Mouse (Mus musculus) embryonic facial prominence, embryonic 11.5 days (tissue): Measurements from ENCODE around the gene Raly. TPM values are rescaled to one million over a fixed set of nuclear protein-coding genes. Genes with fewer than 3 reads are reported as not detected.

Source experiments
- ATAC-seq: fragments of 200-750 bp; cut with Nextera tagmentation; replicated peaks from 2 replicates; pipeline ENCODE4 v1.8.0; 2017; ENCODE audit warnings: low read depth; ENCODE audit not compliant: insufficient number of reproducible peaks, low FRiP score, low TSS enrichment
- DNase-seq: peaks from one replicate; pipeline ENCODE4 v3.0.0-alpha.2; 2015; ENCODE audit warnings: low spot score
- H3K27ac ChIP-seq: fragments of 300-500 bp; sonication (generic); replicated peaks from 2 replicates; pipeline ENCODE4 v1.5.1; 2014; ENCODE audit warnings: mild to moderate bottlenecking, low read depth, low read length, control low read depth
- H3K27me3 ChIP-seq: fragments of 300-500 bp; sonication (generic); 2 replicates; pipeline ENCODE4 v1.6.1; 2014; ENCODE audit warnings: mild to moderate bottlenecking, low read length, moderate library complexity, mixed read lengths; ENCODE audit not compliant: control insufficient read depth, insufficient read depth
- H3K36me3 ChIP-seq: fragments of 300-500 bp; sonication (generic); replicated peaks from 2 replicates; pipeline ENCODE4 v1.6.1; 2014; ENCODE audit warnings: low read depth, mild to moderate bottlenecking, low read length, moderate library complexity, mixed read lengths; ENCODE audit not compliant: control insufficient read depth, insufficient read depth
- H3K4me1 ChIP-seq: fragments of 300-500 bp; sonication (generic); 2 replicates; pipeline ENCODE4 v1.6.1; 2014; ENCODE audit warnings: low read length, mixed read lengths; ENCODE audit not compliant: control insufficient read depth, insufficient read depth
- H3K4me2 ChIP-seq: fragments of 300-500 bp; sonication (generic); 2 replicates; pipeline ENCODE4 v1.6.1; 2014; ENCODE audit warnings: low read depth, mild to moderate bottlenecking, control low read depth, low read length, moderate library complexity
- H3K4me3 ChIP-seq: fragments of 300-500 bp; sonication (generic); 2 replicates; pipeline ENCODE4 v1.5.1; 2014; ENCODE audit warnings: low read depth, low read length, control low read depth
- H3K9ac ChIP-seq: fragments of 300-500 bp; sonication (generic); replicated peaks from 2 replicates; pipeline ENCODE4 v1.6.1; 2014; ENCODE audit warnings: mild to moderate bottlenecking, control low read depth, low read length
- H3K9me3 ChIP-seq: fragments of 300-500 bp; sonication (generic); replicated peaks from 2 replicates; pipeline ENCODE4 v1.6.1; 2016; ENCODE audit warnings: mild to moderate bottlenecking, low read length, inconsistent platforms, mixed read lengths; ENCODE audit not compliant: control insufficient read depth
- WGBS: fragments of 180-500 bp; shearing (Covaris S2); extraction: QIAGEN DNeasy Blood & Tissue Kit; methylation state at CpG from one replicate; pipeline ENCODE4 v1.1.7; 2014; 5-methylcytosine and 5-hydroxymethylcytosine counted together
- polyA plus RNA-seq: library from polyadenylated mRNA; unstranded; fragments of >200 nt; fragmentation: Nextera tagmentation; extraction: Ambion mirVana; gene quantifications from 2 replicates; pipeline ENCODE4 v1.2.1, GENCODE M21; 2014

The Raly gene
- polyA plus RNA-seq, 1 experiment from 2014 or later: 67.2 TPM

- Histone ChIP-seq H3K4me2 (no peak overlapping the region), H3K4me1 (no peaks in the 10 kb centered on the region), H3K9ac (no peak overlapping the region), H3K36me3 (no peaks in the 10 kb centered on the region), H3K9me3 (no peaks in the 10 kb centered on the region), H3K4me3 (no peak overlapping the region), H3K27me3 (no peaks in the 10 kb centered on the region), H3K27ac (no peak overlapping the region)
- ATAC-seq: no peak
- DNase-seq: no peak
- 86% methylated on average over 11 of the region's 11 CpGs for WGBS
Measured at GRCm38 (mm10) chr2:154786776-154787175, 4.1 kb upstream of the Raly start.

GRCm38 (mm10) chr2:154789381-154789780 is 1.5 kb upstream of the Raly start:
- H3K4me3 ChIP-seq: no peak overlapping the region

DNA sequence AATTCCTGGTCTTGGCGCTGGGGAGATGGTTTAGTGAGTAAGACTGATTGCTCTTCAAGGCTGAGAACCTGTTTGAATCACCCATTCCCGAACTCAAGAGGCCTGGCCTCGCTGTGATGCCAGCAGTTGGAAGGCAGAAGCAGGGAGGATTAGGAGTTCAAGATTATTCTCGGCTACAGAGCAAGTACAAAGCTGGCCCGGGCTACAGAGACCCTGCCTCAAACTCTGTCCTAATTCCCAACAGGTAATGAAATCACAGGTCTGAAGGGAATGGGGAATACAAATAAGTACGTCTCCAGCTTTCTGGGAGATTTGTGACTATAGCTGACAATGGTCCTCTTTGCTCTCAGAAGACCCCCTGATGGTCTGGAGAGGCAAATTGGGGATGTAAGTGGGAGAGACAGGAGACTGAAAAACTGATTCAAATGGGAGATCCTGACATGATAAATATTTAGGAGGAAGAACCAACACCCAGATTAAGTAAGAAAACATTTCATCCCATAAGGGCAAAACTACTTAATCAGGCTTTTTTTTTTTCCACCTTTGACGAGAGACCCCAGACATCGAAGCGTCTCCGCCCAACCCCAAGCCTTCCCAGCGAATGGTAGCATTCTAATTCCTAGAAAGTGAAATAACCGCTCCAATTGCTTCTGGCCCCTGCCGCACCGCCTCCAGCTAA is 780 bp upstream of the Raly start:
- no peaks in the 10 kb centered on the region for H3K4me1 ChIP-seq
- WGBS: 6% methylated on average over 14 of the region's 14 CpGs
- DNase-seq: peak; percentile 17

More at GRCm38 (mm10) chr2:154789381-154789780, 1.5 kb upstream of the Raly start:
- H3K4me1 ChIP-seq: no peaks in the 10 kb centered on the region
- no peak overlapping the region for H3K27ac ChIP-seq
- no peak overlapping the region for H3K9ac ChIP-seq
- no peaks in the 10 kb centered on the region for H3K27me3 ChIP-seq
- 73% methylated on average over 6 of the region's 6 CpGs for WGBS
- no peak overlapping the region for H3K4me2 ChIP-seq
- H3K36me3 ChIP-seq: no peaks in the 10 kb centered on the region
- ATAC-seq: no peak
- no peak for DNase-seq
- no peaks in the 10 kb centered on the region for H3K9me3 ChIP-seq

DNA sequence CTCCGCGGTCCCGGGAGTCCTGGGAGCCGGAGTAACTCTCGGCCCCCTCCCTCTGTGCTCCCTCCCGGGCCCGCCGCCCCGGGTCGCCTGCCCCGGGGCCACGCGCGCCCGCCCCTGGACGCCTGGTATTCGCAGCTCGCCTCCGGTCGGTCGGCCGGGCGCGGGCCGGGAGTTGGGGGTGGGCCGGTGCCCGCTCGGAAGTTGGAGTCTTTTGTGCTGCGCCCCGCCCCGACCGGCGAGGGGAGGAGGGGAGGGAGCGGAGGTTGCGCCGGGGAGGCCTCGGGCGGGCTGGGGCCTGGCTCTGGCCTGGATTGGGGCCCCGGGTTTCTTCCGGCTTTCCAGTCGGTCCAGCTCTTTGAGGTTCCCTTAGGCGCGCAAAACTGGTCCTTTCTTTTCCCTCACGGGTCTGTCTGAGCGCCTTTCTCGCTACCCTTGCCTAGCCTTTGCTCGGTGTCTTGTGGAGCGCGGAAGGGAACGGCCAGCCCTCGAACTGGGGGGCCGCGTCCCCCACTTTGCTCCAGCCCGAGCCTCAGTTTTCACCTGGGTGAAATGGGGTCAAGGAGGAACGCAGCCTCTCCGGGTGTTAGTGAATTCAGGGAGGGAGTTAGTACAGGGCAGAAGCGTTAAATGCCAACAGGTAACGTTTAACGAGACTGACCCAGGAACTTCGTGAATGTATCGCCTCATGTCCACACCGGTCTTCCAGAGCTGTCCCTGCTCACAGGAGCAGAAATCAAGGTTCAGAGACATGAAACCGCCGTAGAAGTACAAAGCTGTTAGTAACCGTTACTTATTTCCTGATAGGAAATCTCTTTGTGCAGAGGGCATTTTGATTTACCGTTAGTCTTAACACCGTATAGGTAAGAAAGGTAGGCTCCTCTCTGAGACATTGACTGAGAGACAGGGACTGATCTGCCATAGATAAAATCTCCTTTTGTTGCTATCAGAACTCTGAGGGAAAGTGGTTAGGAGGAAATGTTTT is 1.1 kb downstream of the Raly start:
- Histone ChIP-seq H3K4me3 (peak overlapping the region; percentile 97), H3K27ac (peak overlapping the region; percentile 90), H3K4me1 (no peaks in the 10 kb centered on the region), H3K27me3 (no peaks in the 10 kb centered on the region), H3K36me3 (no peaks in the 10 kb centered on the region; the same call in 1 of the 2 replicates), H3K9me3 (no peaks in the 10 kb centered on the region), H3K4me2 (peak overlapping the region; percentile 57), H3K9ac (peak overlapping the region; percentile 98)
- peak; percentile 74 for DNase-seq
- WGBS: under 1% methylated on average over 64 of the region's 67 CpGs
- ATAC-seq: peak; percentile 26; the same call in 1 of the 2 replicates

More for the DNA sequence above, 780 bp upstream of the Raly start:
- Histone ChIP-seq H3K9ac (no peak overlapping the region; the same call in 1 of the 2 replicates), H3K27ac (no peak overlapping the region), H3K27me3 (no peaks in the 10 kb centered on the region), H3K4me3 (peak overlapping the region; percentile 24), H3K36me3 (no peaks in the 10 kb centered on the region), H3K4me2 (peak overlapping the region; percentile 34), H3K9me3 (no peaks in the 10 kb centered on the region)
- no peak for ATAC-seq

GRCm38 (mm10) chr2:154803372-154803771 is 12.5 kb downstream of the Raly start:
- no peak overlapping the region for H3K9ac ChIP-seq
- WGBS: 64% methylated on average over 1 of the region's 1 CpGs
- H3K36me3 ChIP-seq: no peaks in the 10 kb centered on the region
- no peaks in the 10 kb centered on the region for H3K4me1 ChIP-seq
- no peak overlapping the region for H3K27ac ChIP-seq
- ATAC-seq (no peak), DNase-seq (no peak)
- no peak overlapping the region for H3K4me3 ChIP-seq
- no peak overlapping the region for H3K4me2 ChIP-seq
- H3K9me3 ChIP-seq: no peaks in the 10 kb centered on the region
- H3K27me3 ChIP-seq: no peaks in the 10 kb centered on the region

DNA sequence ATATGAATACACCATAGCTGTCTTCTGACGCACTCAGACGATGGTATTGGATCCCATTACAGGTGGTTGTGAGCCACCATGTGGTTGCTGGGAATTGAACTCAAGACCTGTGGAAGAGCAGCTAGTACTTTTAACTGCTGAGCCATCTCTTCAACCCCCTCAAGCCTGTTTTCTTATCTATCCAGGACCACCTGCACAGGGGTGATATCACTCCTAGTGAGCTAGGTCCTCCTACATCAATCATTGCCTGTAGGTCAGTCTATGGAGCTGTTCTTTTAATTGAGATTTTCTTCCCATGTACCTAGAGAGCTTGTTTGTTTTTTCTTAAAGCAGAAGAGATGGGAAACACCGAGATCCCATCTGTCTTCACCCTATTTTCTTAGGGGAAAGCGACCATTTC is 12.9 kb downstream of the Raly start:
- Histone ChIP-seq H3K27ac (no peak overlapping the region), H3K4me3 (no peak overlapping the region), H3K4me2 (no peak overlapping the region), H3K9ac (no peak overlapping the region), H3K27me3 (no peaks in the 10 kb centered on the region), H3K9me3 (no peaks in the 10 kb centered on the region), H3K36me3 (no peaks in the 10 kb centered on the region), H3K4me1 (no peaks in the 10 kb centered on the region)
- no peak for ATAC-seq
- WGBS: 79% methylated on average over 4 of the region's 4 CpGs
- DNase-seq: no peak

GRCm38 (mm10) chr2:154807689-154808088 is 16.8 kb downstream of the Raly start:
- Histone ChIP-seq H3K4me1 (no peaks in the 10 kb centered on the region), H3K9me3 (no peaks in the 10 kb centered on the region), H3K27ac (no peak overlapping the region), H3K4me3 (no peak overlapping the region), H3K36me3 (no peaks in the 10 kb centered on the region), H3K9ac (no peak overlapping the region), H3K27me3 (no peaks in the 10 kb centered on the region), H3K4me2 (no peak overlapping the region)
- WGBS: 44% methylated on average over 1 of the region's 1 CpGs
- DNase-seq (no peak), ATAC-seq (no peak)
